Mouse (Mus musculus): ENCODE data around the gene Gfer. TPM values are rescaled to one million over a fixed set of nuclear protein-coding genes. Genes with fewer than 3 reads are reported as not detected.
A peak's percentile ranks its signal among the peaks of the same experiment; 100 is the strongest.

Gene Gfer
- polyA plus RNA-seq, 1 experiment from 2014 or later: 36.7 TPM

GRCm38 (mm10) chr17:24687599-24687998 lies 8.4 kb downstream of the Gfer start:
- 0 out of 2 replicates have a peak, but pooled peaks cover under 1% of the 10 kb centered on the region for H3K36me3 ChIP-seq (ENCODE audit: control insufficient read depth, insufficient read depth, low read length)
- no peak for ATAC-seq (replicated peaks; ENCODE audit: insufficient number of reproducible peaks, low FRiP score, low TSS enrichment)
- H3K4me3 ChIP-seq (ENCODE audit: low read depth, low read length): peak overlapping the region; percentile 37
- H3K9me3 ChIP-seq (replicated peaks; ENCODE audit: control insufficient read depth, low read length): no peaks in the 10 kb centered on the region
- H3K9ac ChIP-seq (ENCODE audit: low read depth, low read length): peak overlapping the region; percentile 46; the same call in 1 of the 2 replicates
- H3K4me2 ChIP-seq: peak overlapping the region; percentile 71
- 16% methylated on average over 23 of the region's 23 CpGs for WGBS (ENCODE audit: insufficient replicate concordance)
- H3K4me1 ChIP-seq (ENCODE audit: control insufficient read depth, insufficient read depth, low read length): peaks cover 8% of the 10 kb centered on the region
- H3K27me3 ChIP-seq (ENCODE audit: control insufficient read depth, insufficient read depth, low read length): peaks cover 45% of the 10 kb centered on the region
- H3K27ac ChIP-seq (ENCODE audit: low read depth, low read length): no peak overlapping the region

DNA sequence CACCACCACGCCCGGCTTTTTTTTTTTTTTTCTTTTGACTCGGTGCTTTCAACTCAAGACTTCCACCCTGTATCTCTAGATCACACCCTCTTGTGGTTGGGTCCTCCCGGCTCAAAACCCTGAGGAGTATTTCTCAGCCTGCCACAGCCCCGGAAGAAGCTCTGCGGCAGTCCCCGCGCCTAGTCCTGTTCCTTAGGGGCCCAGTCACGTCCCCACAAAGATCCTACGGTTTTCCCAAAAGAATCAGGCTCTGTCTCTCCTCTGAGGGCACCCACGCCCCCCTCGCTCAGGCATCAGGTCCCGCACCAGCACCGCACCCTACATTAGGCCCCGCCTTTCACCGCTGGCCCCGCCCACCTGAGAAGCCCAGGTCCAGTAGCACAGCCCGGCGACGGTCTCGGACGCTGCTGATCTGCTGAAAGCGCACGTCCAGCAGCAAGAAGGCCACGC lies 8.8 kb downstream of the Gfer start:
- peaks cover 45% of the 10 kb centered on the region for H3K27me3 ChIP-seq (ENCODE audit: control insufficient read depth, insufficient read depth, low read length)
- WGBS (ENCODE audit: insufficient replicate concordance): 2% methylated on average over 25 of the region's 25 CpGs
- peak overlapping the region; percentile 46; the same call in 1 of the 2 replicates for H3K9ac ChIP-seq (ENCODE audit: low read depth, low read length)

DNA sequence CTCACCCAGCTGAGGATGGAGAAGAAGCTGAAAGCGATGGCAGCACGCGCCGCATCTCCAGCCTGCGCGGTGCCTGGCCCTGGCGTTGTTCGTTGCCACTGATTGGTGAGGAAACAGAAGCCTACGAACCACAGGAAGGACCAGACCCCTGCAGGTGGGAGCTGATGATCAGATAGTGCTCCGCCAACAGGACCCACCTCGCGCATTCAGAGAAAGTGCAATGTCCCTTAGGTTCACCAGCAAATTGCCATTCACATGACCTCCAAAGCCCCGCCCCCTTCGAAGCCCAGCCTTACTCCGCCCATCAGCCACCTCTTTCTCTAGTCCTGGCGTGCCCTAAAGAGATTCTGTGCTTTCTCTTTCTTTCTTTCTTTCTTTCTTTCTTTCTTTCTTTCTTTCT lies 9.4 kb downstream of the Gfer start:
- Histone ChIP-seq H3K9ac (ENCODE audit: low read depth, low read length) (no peak overlapping the region), H3K36me3 (ENCODE audit: control insufficient read depth, insufficient read depth, low read length) (no peaks in the 10 kb centered on the region), H3K27me3 (ENCODE audit: control insufficient read depth, insufficient read depth, low read length) (peaks cover 45% of the 10 kb centered on the region), H3K27ac (ENCODE audit: low read depth, low read length) (no peak overlapping the region), H3K4me1 (ENCODE audit: control insufficient read depth, insufficient read depth, low read length) (peaks cover 8% of the 10 kb centered on the region), H3K4me3 (ENCODE audit: low read depth, low read length) (peak overlapping the region; percentile 16; the same call in 1 of the 2 replicates), H3K9me3 (replicated peaks; ENCODE audit: control insufficient read depth, low read length) (no peaks in the 10 kb centered on the region), H3K4me2 (peak overlapping the region; percentile 38)
- WGBS (ENCODE audit: insufficient replicate concordance): 15% methylated on average over 16 of the region's 16 CpGs
- ATAC-seq (replicated peaks; ENCODE audit: insufficient number of reproducible peaks, low FRiP score, low TSS enrichment): no peak

More for the DNA sequence above, 8.8 kb downstream of the Gfer start:
- Histone ChIP-seq H3K4me1 (ENCODE audit: control insufficient read depth, insufficient read depth, low read length) (peaks cover 8% of the 10 kb centered on the region), H3K4me3 (ENCODE audit: low read depth, low read length) (peak overlapping the region; percentile 37), H3K4me2 (peak overlapping the region; percentile 71), H3K36me3 (ENCODE audit: control insufficient read depth, insufficient read depth, low read length) (no peaks in the 10 kb centered on the region), H3K9me3 (replicated peaks; ENCODE audit: control insufficient read depth, low read length) (no peaks in the 10 kb centered on the region), H3K27ac (ENCODE audit: low read depth, low read length) (no peak overlapping the region)
- peak; percentile 74 for ATAC-seq (replicated peaks; ENCODE audit: insufficient number of reproducible peaks, low FRiP score, low TSS enrichment)

GRCm38 (mm10) chr17:24677500-24678080 lies 18.4 kb downstream of the Gfer start:
- H3K36me3 ChIP-seq (ENCODE audit: control insufficient read depth, insufficient read depth, low read length): peaks cover 30% of the 10 kb centered on the region
- WGBS (ENCODE audit: insufficient replicate concordance): 88% methylated on average over 24 of the region's 24 CpGs
- H3K27ac ChIP-seq (ENCODE audit: low read depth, low read length): no peak overlapping the region
- H3K4me3 ChIP-seq (ENCODE audit: low read depth, low read length): no peak overlapping the region
- ATAC-seq (replicated peaks; ENCODE audit: insufficient number of reproducible peaks, low FRiP score, low TSS enrichment): no peak
- H3K27me3 ChIP-seq (ENCODE audit: control insufficient read depth, insufficient read depth, low read length): no peaks in the 10 kb centered on the region
- peaks cover 4% of the 10 kb centered on the region; the same call in 1 of the 2 replicates for H3K4me1 ChIP-seq (ENCODE audit: control insufficient read depth, insufficient read depth, low read length)
- no peak overlapping the region for H3K9ac ChIP-seq (ENCODE audit: low read depth, low read length)
- H3K4me2 ChIP-seq: no peak overlapping the region
- H3K9me3 ChIP-seq (replicated peaks; ENCODE audit: control insufficient read depth, low read length): no peaks in the 10 kb centered on the region

- no peak for ATAC-seq (replicated peaks; ENCODE audit: insufficient number of reproducible peaks, low FRiP score, low TSS enrichment)
- H3K4me1 ChIP-seq (ENCODE audit: control insufficient read depth, insufficient read depth, low read length): peaks cover 10% of the 10 kb centered on the region
- H3K4me3 ChIP-seq (ENCODE audit: low read depth, low read length): no peak overlapping the region
- no peak overlapping the region for H3K4me2 ChIP-seq
- H3K9ac ChIP-seq (ENCODE audit: low read depth, low read length): no peak overlapping the region
- H3K27me3 ChIP-seq (ENCODE audit: control insufficient read depth, insufficient read depth, low read length): no peaks in the 10 kb centered on the region
- H3K9me3 ChIP-seq (replicated peaks; ENCODE audit: control insufficient read depth, low read length): no peaks in the 10 kb centered on the region
- 96% methylated on average over 5 of the region's 5 CpGs for WGBS (ENCODE audit: insufficient replicate concordance)
- H3K36me3 ChIP-seq (ENCODE audit: control insufficient read depth, insufficient read depth, low read length): peaks cover 30% of the 10 kb centered on the region
- H3K27ac ChIP-seq (ENCODE audit: low read depth, low read length): no peak overlapping the region
These were observed 19.1 kb downstream of the Gfer start for GRCm38 (mm10) chr17:24676877-24677276.

DNA sequence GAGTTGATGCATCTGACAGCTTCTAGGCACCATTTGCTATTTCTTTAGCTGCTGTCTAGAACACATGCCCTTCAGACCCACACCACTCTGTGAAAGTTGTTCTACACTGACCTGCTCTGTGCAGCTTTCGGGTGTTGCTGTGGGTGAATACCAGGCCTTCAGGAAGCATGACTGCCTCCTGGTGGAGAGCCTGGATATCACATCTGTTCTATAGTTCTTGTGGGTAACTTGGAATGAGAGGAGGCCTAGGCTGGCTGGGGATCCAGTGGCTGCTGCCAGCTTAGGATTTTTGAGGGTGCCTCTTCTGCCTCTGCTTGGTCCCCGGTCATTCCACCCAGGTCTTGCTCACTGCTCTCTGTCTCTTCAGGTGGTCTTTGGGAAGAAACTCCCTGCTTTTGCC lies 19.8 kb downstream of the Gfer start:
- Histone ChIP-seq H3K27ac (ENCODE audit: low read depth, low read length) (no peak overlapping the region), H3K4me1 (ENCODE audit: control insufficient read depth, insufficient read depth, low read length) (peaks cover 17% of the 10 kb centered on the region), H3K27me3 (ENCODE audit: control insufficient read depth, insufficient read depth, low read length) (no peaks in the 10 kb centered on the region), H3K9me3 (replicated peaks; ENCODE audit: control insufficient read depth, low read length) (no peaks in the 10 kb centered on the region), H3K4me2 (no peak overlapping the region), H3K4me3 (ENCODE audit: low read depth, low read length) (no peak overlapping the region), H3K36me3 (ENCODE audit: control insufficient read depth, insufficient read depth, low read length) (peaks cover 27% of the 10 kb centered on the region), H3K9ac (ENCODE audit: low read depth, low read length) (no peak overlapping the region)
- 66% methylated on average over 2 of the region's 2 CpGs for WGBS (ENCODE audit: insufficient replicate concordance)
- no peak for ATAC-seq (replicated peaks; ENCODE audit: insufficient number of reproducible peaks, low FRiP score, low TSS enrichment)

GRCm38 (mm10) chr17:24674277-24674676 lies 21.7 kb downstream of the Gfer start:
- H3K9ac ChIP-seq (ENCODE audit: low read depth, low read length): peak overlapping the region; percentile 36; the same call in 1 of the 2 replicates
- ATAC-seq (replicated peaks; ENCODE audit: insufficient number of reproducible peaks, low FRiP score, low TSS enrichment): no peak
- WGBS (ENCODE audit: insufficient replicate concordance): 70% methylated on average over 7 of the region's 7 CpGs

DNA sequence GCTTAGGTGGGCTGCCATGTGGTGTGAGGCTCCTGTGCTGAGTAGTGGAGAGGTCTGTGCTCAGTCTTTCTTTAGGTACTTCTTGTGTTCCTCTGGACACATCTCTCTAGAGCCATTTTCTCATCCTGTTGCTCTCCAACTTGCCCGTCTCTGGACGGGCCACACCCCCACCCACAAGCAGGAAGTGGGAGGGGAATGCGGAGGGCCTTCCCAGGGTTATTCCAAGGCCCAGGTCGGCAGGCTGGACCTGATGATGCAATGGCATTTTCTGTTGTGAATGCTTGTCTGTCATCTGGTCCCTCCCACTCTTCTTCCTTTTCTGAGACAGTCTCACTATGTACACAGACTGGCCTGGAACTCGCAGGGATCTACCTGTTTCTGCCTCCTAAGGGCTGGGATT lies 23.8 kb downstream of the Gfer start:
- H3K36me3 ChIP-seq (ENCODE audit: control insufficient read depth, insufficient read depth, low read length): peaks cover 3% of the 10 kb centered on the region
- H3K9ac ChIP-seq (ENCODE audit: low read depth, low read length): no peak overlapping the region
- no peak; the same call in 1 of the 2 replicates for ATAC-seq (replicated peaks; ENCODE audit: insufficient number of reproducible peaks, low FRiP score, low TSS enrichment)
- H3K27ac ChIP-seq (ENCODE audit: low read depth, low read length): no peak overlapping the region
- H3K27me3 ChIP-seq (ENCODE audit: control insufficient read depth, insufficient read depth, low read length): no peaks in the 10 kb centered on the region
- no peaks in the 10 kb centered on the region for H3K9me3 ChIP-seq (replicated peaks; ENCODE audit: control insufficient read depth, low read length)
- peaks cover 27% of the 10 kb centered on the region for H3K4me1 ChIP-seq (ENCODE audit: control insufficient read depth, insufficient read depth, low read length)
- H3K4me2 ChIP-seq: peak overlapping the region; percentile 90; the same call in 1 of the 2 replicates
- no peak overlapping the region for H3K4me3 ChIP-seq (ENCODE audit: low read depth, low read length)
- WGBS (ENCODE audit: insufficient replicate concordance): 21% methylated on average over 5 of the region's 5 CpGs

More at GRCm38 (mm10) chr17:24674277-24674676, 21.7 kb downstream of the Gfer start:
- Histone ChIP-seq H3K4me1 (ENCODE audit: control insufficient read depth, insufficient read depth, low read length) (peaks cover 27% of the 10 kb centered on the region), H3K36me3 (ENCODE audit: control insufficient read depth, insufficient read depth, low read length) (peaks cover 18% of the 10 kb centered on the region), H3K27me3 (ENCODE audit: control insufficient read depth, insufficient read depth, low read length) (no peaks in the 10 kb centered on the region), H3K27ac (ENCODE audit: low read depth, low read length) (no peak overlapping the region), H3K9me3 (replicated peaks; ENCODE audit: control insufficient read depth, low read length) (no peaks in the 10 kb centered on the region), H3K4me2 (no peak overlapping the region), H3K4me3 (ENCODE audit: low read depth, low read length) (no peak overlapping the region)

DNA sequence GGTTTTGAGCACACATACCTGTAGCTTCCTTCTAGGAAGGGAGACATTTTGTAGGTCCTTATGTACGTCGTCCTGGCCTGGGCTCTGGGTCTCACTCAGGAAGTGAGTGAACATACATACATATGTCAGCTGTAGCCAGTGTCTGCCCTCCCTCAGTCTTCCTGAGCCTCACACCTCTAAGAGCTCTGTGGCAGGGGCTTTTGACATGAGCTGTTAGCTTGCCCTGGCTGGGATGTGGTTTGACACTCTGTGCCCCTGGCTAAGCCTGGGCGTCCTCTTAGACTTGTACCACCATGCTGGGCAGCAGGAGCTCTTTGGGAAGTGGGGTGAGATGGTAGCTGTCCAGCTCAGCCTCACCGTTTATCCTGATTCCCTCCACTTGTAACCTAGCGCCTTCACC lies 24.6 kb downstream of the Gfer start:
- Histone ChIP-seq H3K27me3 (ENCODE audit: control insufficient read depth, insufficient read depth, low read length) (no peaks in the 10 kb centered on the region), H3K27ac (ENCODE audit: low read depth, low read length) (no peak overlapping the region), H3K36me3 (ENCODE audit: control insufficient read depth, insufficient read depth, low read length) (no peaks in the 10 kb centered on the region), H3K4me3 (ENCODE audit: low read depth, low read length) (0 out of 2 replicates have a peak overlapping the region, but pooled peaks have one; percentile 97), H3K4me2 (peak overlapping the region; percentile 90), H3K9me3 (replicated peaks; ENCODE audit: control insufficient read depth, low read length) (no peaks in the 10 kb centered on the region), H3K9ac (ENCODE audit: low read depth, low read length) (no peak overlapping the region), H3K4me1 (ENCODE audit: control insufficient read depth, insufficient read depth, low read length) (peaks cover 27% of the 10 kb centered on the region)
- no peak for ATAC-seq (replicated peaks; ENCODE audit: insufficient number of reproducible peaks, low FRiP score, low TSS enrichment)
- WGBS (ENCODE audit: insufficient replicate concordance): 68% methylated on average over 5 of the region's 5 CpGs
